Mouse (Mus musculus): Measurements from ENCODE around the gene Pdgfb. TPM values are rescaled to one million over a fixed set of nuclear protein-coding genes. Genes with fewer than 3 reads are reported as not detected.

Pdgfb gene
- polyA plus RNA-seq, 1 experiment from 2014 or later, result 3.1 TPM

GRCm38 (mm10) chr15:80024331-80025313 is 9.8 kb upstream of the Pdgfb start:
- TF ChIP-seq CTCF (IDR thresholded peaks at IDR 0.05; ENCODE audit: low read depth), result no peak
- TF ChIP-seq EP300 (optimal IDR thresholded peaks at IDR 0.05), result no peak
- 41% methylated on average over 11 of the region's 11 CpGs for WGBS
- ATAC-seq (ENCODE audit: low FRiP score, low TSS enrichment) (peak; percentile 70), DNase-seq (ENCODE audit: low spot score) (peak; percentile 48)
- no peak overlapping the region for H3K9ac ChIP-seq (ENCODE audit: low read length)
- no peak overlapping the region for H3K4me3 ChIP-seq (ENCODE audit: low read depth, low read length)
- no peaks in the 10 kb centered on the region for H3K4me1 ChIP-seq (replicated peaks; ENCODE audit: control insufficient read depth, insufficient read depth)
- H3K4me2 ChIP-seq (replicated peaks; ENCODE audit: low read depth), result no peak overlapping the region
- no peaks in the 10 kb centered on the region for H3K9me3 ChIP-seq (ENCODE audit: control insufficient read depth, low read length)
- 0 out of 2 replicates have a peak overlapping the region, but pooled peaks have one; percentile 13 for H3K27ac ChIP-seq (replicated peaks)
- H3K36me3 ChIP-seq (ENCODE audit: control insufficient read depth, insufficient read depth, low read length), result no peaks in the 10 kb centered on the region
- no peaks in the 10 kb centered on the region for H3K27me3 ChIP-seq (ENCODE audit: control insufficient read depth, insufficient read depth, low read length)

- DNase-seq (ENCODE audit: low spot score) (no peak), ATAC-seq (ENCODE audit: low FRiP score, low TSS enrichment) (no peak)
- Histone ChIP-seq H3K36me3 (ENCODE audit: control insufficient read depth, insufficient read depth, low read length) (no peaks in the 10 kb centered on the region), H3K27me3 (ENCODE audit: control insufficient read depth, insufficient read depth, low read length) (no peaks in the 10 kb centered on the region), H3K4me3 (ENCODE audit: low read depth, low read length) (no peak overlapping the region), H3K4me1 (replicated peaks; ENCODE audit: control insufficient read depth, insufficient read depth) (no peaks in the 10 kb centered on the region), H3K9ac (ENCODE audit: low read length) (no peak overlapping the region), H3K4me2 (replicated peaks; ENCODE audit: low read depth) (no peak overlapping the region), H3K27ac (replicated peaks) (no peak overlapping the region), H3K9me3 (ENCODE audit: control insufficient read depth, low read length) (no peaks in the 10 kb centered on the region)
- TF ChIP-seq CTCF (IDR thresholded peaks at IDR 0.05; ENCODE audit: low read depth) (no peak), EP300 (optimal IDR thresholded peaks at IDR 0.05) (no peak)
- 62% methylated on average over 4 of the region's 4 CpGs for WGBS
Observed at GRCm38 (mm10) chr15:80020516-80020915, 5.7 kb upstream of the Pdgfb start.

GRCm38 (mm10) chr15:80019625-80020024 is 4.8 kb upstream of the Pdgfb start:
- ATAC-seq (ENCODE audit: low FRiP score, low TSS enrichment), result no peak
- WGBS, result 55% methylated on average over 4 of the region's 4 CpGs
- Histone ChIP-seq H3K9ac (ENCODE audit: low read length) (no peak overlapping the region), H3K4me3 (ENCODE audit: low read depth, low read length) (no peak overlapping the region), H3K27ac (replicated peaks) (0 out of 2 replicates have a peak overlapping the region, but pooled peaks have one; percentile 30), H3K9me3 (ENCODE audit: control insufficient read depth, low read length) (no peaks in the 10 kb centered on the region), H3K4me2 (replicated peaks; ENCODE audit: low read depth) (no peak overlapping the region), H3K36me3 (ENCODE audit: control insufficient read depth, insufficient read depth, low read length) (no peaks in the 10 kb centered on the region), H3K4me1 (replicated peaks; ENCODE audit: control insufficient read depth, insufficient read depth) (no peaks in the 10 kb centered on the region), H3K27me3 (ENCODE audit: control insufficient read depth, insufficient read depth, low read length) (no peaks in the 10 kb centered on the region)
- no peak for DNase-seq (ENCODE audit: low spot score)
- no peak for TF ChIP-seq EP300 (optimal IDR thresholded peaks at IDR 0.05)
- no peak for TF ChIP-seq CTCF (IDR thresholded peaks at IDR 0.05; ENCODE audit: low read depth)

GRCm38 (mm10) chr15:80019220-80019619 is 4.4 kb upstream of the Pdgfb start:
- Histone ChIP-seq H3K4me3 (ENCODE audit: low read depth, low read length) (no peak overlapping the region), H3K9me3 (ENCODE audit: control insufficient read depth, low read length) (no peaks in the 10 kb centered on the region), H3K4me1 (replicated peaks; ENCODE audit: control insufficient read depth, insufficient read depth) (no peaks in the 10 kb centered on the region), H3K36me3 (ENCODE audit: control insufficient read depth, insufficient read depth, low read length) (no peaks in the 10 kb centered on the region), H3K4me2 (replicated peaks; ENCODE audit: low read depth) (no peak overlapping the region), H3K9ac (ENCODE audit: low read length) (no peak overlapping the region), H3K27ac (replicated peaks) (0 out of 2 replicates have a peak overlapping the region, but pooled peaks have one; percentile 30), H3K27me3 (ENCODE audit: control insufficient read depth, insufficient read depth, low read length) (no peaks in the 10 kb centered on the region)
- 76% methylated on average over 7 of the region's 7 CpGs for WGBS
- DNase-seq (ENCODE audit: low spot score) (no peak), ATAC-seq (ENCODE audit: low FRiP score, low TSS enrichment) (no peak)
- TF ChIP-seq EP300 (optimal IDR thresholded peaks at IDR 0.05) (no peak), CTCF (IDR thresholded peaks at IDR 0.05; ENCODE audit: low read depth) (no peak)

- H3K9me3 ChIP-seq (ENCODE audit: control insufficient read depth, low read length), result no peaks in the 10 kb centered on the region
- no peak overlapping the region for H3K4me2 ChIP-seq (replicated peaks; ENCODE audit: low read depth)
- H3K4me3 ChIP-seq (ENCODE audit: low read depth, low read length), result no peak overlapping the region
- no peak overlapping the region for H3K27ac ChIP-seq (replicated peaks)
- 0 out of 2 replicates have a peak, but pooled peaks cover 4% of the 10 kb centered on the region for H3K27me3 ChIP-seq (ENCODE audit: control insufficient read depth, insufficient read depth, low read length)
- no peak overlapping the region for H3K9ac ChIP-seq (ENCODE audit: low read length)
- no peak for TF ChIP-seq EP300 (optimal IDR thresholded peaks at IDR 0.05)
- TF ChIP-seq CTCF (IDR thresholded peaks at IDR 0.05; ENCODE audit: low read depth), result 0 out of 2 replicates have a peak, but pooled peaks have one; percentile 3
- peaks cover 3% of the 10 kb centered on the region; the same call in 1 of the 2 replicates for H3K4me1 ChIP-seq (replicated peaks; ENCODE audit: control insufficient read depth, insufficient read depth)
- 80% methylated on average over 9 of the region's 9 CpGs for WGBS
- no peak for DNase-seq (ENCODE audit: low spot score)
- no peaks in the 10 kb centered on the region for H3K36me3 ChIP-seq (ENCODE audit: control insufficient read depth, insufficient read depth, low read length)
- no peak for ATAC-seq (ENCODE audit: low FRiP score, low TSS enrichment)
Observed at GRCm38 (mm10) chr15:80016563-80017301, 2.0 kb upstream of the Pdgfb start.
